Mouse (Mus musculus) forebrain, embryonic 12.5 days (tissue): ENCODE results near the gene Zfhx3. TPM values are rescaled to one million over a fixed set of nuclear protein-coding genes. Genes with fewer than 3 reads are reported as not detected.

Experiments
- ATAC-seq: fragments of 200-750 bp; cut with Nextera tagmentation; 2 replicates; pipeline ENCODE4 v1.8.0; 2017; ENCODE audit warnings: moderate TSS enrichment; ENCODE audit not compliant: low FRiP score
- H3K27ac ChIP-seq: fragments of 300-500 bp; sonication (generic); 2 replicates; pipeline ENCODE4 v1.5.1; 2016; ENCODE audit warnings: mild to moderate bottlenecking
- H3K27me3 ChIP-seq: fragments of 300-500 bp; sonication (generic); 2 replicates; pipeline ENCODE4 v1.6.1; 2016; ENCODE audit warnings: mild to moderate bottlenecking
- H3K36me3 ChIP-seq: fragments of 300-500 bp; sonication (generic); replicated peaks from 2 replicates; pipeline ENCODE4 v1.6.1; 2016; ENCODE audit warnings: mild to moderate bottlenecking
- H3K4me1 ChIP-seq: fragments of 300-500 bp; sonication (generic); 2 replicates; pipeline ENCODE4 v1.6.1; 2016
- H3K4me2 ChIP-seq: fragments of 300-500 bp; sonication (generic); 2 replicates; pipeline ENCODE4 v1.6.1; 2016; ENCODE audit warnings: mild to moderate bottlenecking, moderate library complexity
- H3K4me3 ChIP-seq: fragments of 300-500 bp; sonication (generic); replicated peaks from 2 replicates; pipeline ENCODE4 v1.5.1; 2016; ENCODE audit warnings: mild to moderate bottlenecking
- H3K9ac ChIP-seq: fragments of 300-500 bp; sonication (generic); 2 replicates; pipeline ENCODE4 v1.6.1; 2016; ENCODE audit warnings: mild to moderate bottlenecking
- H3K9me3 ChIP-seq: fragments of 300-500 bp; sonication (generic); 2 replicates; pipeline ENCODE4 v1.6.1; 2016
- WGBS: fragments of 180-500 bp; shearing (Covaris S2); methylation state at CpG from one replicate; pipeline ENCODE4 v1.1.7; 2016; 5-methylcytosine and 5-hydroxymethylcytosine counted together
- polyA plus RNA-seq: library from polyadenylated mRNA; unstranded; fragments of >200 nt; fragmentation: Nextera tagmentation; extraction: Ambion mirVana; gene quantifications from 2 replicates; pipeline ENCODE4 v1.2.1, GENCODE M21; 2016

Gene Zfhx3
- polyA plus RNA-seq, 1 experiment from 2014 or later, result 30.5 TPM

DNA sequence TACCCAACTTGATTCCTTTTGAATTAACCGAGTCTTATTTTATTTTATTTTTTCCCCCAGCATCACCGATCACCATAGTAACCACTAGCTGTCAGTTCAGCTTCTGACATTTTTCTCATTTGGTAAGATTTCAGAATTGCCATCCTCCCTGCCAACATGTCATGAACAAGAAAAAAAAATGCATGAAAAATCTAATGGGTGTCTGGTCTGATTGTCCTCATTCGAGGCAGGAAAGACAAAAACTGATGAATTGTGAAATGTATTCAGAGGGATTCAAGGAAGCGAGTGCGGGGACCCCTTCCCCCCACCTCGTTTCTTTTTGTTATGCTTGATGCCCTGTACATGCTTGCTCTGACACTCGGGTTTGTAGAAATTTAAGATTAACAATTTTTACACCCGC is 15.1 kb downstream of the Zfhx3 start:
- Histone ChIP-seq H3K9me3 (no peaks in the 10 kb centered on the region), H3K36me3 (no peaks in the 10 kb centered on the region), H3K4me2 (no peak overlapping the region), H3K27ac (no peak overlapping the region), H3K27me3 (peaks cover 12% of the 10 kb centered on the region), H3K4me3 (no peak overlapping the region), H3K4me1 (peaks cover 24% of the 10 kb centered on the region), H3K9ac (no peak overlapping the region)
- 58% methylated on average over 8 of the region's 8 CpGs for WGBS
- no peak for ATAC-seq

DNA sequence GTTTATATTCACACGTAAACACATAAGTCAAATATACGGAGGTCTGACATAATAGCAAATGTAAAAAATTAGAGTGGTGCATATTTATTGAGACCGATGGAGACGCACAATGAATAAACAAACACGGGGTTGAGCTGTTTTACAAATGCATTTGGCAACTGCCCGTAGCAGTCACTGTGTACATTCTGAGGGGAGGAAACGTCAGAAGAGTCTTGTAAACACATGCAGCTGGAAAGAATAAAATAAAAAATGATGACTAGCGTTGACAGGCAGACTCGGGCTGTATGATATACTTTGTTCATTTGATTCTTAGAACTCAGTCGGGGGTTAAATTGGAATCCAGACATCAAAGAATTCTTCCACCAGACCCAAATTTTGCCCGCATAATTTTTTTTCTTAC is 18.0 kb downstream of the Zfhx3 start:
- ATAC-seq, result no peak
- Histone ChIP-seq H3K36me3 (no peaks in the 10 kb centered on the region), H3K4me1 (peaks cover 18% of the 10 kb centered on the region), H3K4me2 (no peak overlapping the region), H3K9ac (no peak overlapping the region), H3K27me3 (peaks cover 2% of the 10 kb centered on the region; the same call in 1 of the 2 replicates), H3K4me3 (no peak overlapping the region), H3K9me3 (no peaks in the 10 kb centered on the region), H3K27ac (no peak overlapping the region)
- 68% methylated on average over 11 of the region's 11 CpGs for WGBS

DNA sequence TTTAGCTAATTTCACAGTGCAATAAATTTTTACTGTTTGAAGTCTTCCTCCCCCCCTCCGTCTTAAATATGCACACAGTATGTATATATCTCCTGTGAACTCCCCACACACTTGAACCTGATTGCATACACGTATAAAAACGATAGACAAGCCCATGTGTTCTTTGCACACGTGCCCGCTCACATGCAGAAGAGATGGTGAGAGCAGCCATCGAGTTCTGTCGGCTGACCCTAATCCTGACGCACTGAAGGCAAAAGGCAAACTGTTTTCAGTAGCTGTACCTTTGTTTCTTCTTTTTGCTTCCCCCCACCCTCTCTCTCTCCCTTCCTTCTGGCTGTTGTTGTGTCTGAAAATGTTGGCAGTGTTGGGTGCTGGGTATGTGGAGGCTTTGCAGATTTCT is 18.4 kb downstream of the Zfhx3 start:
- ATAC-seq, result no peak
- WGBS, result 69% methylated on average over 8 of the region's 8 CpGs
- Histone ChIP-seq H3K4me2 (no peak overlapping the region), H3K4me1 (peaks cover 18% of the 10 kb centered on the region), H3K27me3 (no peaks in the 10 kb centered on the region), H3K9ac (no peak overlapping the region), H3K4me3 (no peak overlapping the region), H3K27ac (peak overlapping the region; percentile 9; the same call in 1 of the 2 replicates), H3K36me3 (no peaks in the 10 kb centered on the region), H3K9me3 (no peaks in the 10 kb centered on the region)

DNA sequence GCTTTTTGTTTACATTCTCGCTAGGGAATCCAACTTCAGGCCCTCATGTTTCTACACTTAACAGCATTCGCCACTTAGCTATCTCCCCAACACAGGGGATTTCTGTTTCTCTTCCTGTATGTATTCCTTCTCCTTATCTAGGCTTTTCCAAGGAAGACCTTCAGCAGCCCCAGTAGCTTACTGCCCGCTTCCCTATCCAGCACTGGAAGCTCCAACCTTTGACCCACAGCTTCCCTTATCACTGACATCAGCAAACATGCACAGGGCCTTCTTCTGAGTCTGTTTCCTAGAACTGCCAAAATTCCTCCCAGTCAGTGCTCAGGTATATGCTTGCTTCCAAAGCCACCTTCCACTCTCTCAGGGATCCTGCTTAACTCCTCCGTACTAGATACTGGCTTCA is 29.8 kb downstream of the Zfhx3 start:
- Histone ChIP-seq H3K36me3 (no peaks in the 10 kb centered on the region), H3K9ac (no peak overlapping the region), H3K4me1 (no peaks in the 10 kb centered on the region), H3K27ac (no peak overlapping the region), H3K4me2 (no peak overlapping the region), H3K9me3 (no peaks in the 10 kb centered on the region), H3K27me3 (0 out of 2 replicates have a peak, but pooled peaks cover 4% of the 10 kb centered on the region), H3K4me3 (no peak overlapping the region)
- 88% methylated on average over 4 of the region's 4 CpGs for WGBS
- ATAC-seq, result no peak

DNA sequence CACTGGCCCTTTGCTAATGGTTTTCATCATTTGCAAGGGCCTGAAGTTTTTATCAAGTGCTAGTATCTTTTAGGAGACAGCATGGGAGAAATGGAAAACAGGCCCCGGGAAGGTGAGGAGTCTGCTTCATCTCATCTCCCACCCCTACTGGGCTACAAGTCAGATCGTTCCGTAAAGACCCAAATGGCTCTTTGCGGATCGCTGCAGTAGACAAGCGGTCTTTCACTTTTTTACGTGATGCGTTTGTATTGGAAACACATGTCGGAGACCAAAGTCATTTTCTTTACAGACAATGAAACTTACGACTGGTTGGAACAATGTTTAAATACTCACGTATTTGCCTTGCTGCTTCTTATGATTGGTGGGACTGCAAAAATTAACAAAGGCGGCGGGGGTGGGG is 32.0 kb downstream of the Zfhx3 start:
- H3K27me3 ChIP-seq, result 0 out of 2 replicates have a peak, but pooled peaks cover 4% of the 10 kb centered on the region
- no peaks in the 10 kb centered on the region for H3K9me3 ChIP-seq
- no peak for ATAC-seq
- H3K4me3 ChIP-seq, result no peak overlapping the region
- 78% methylated on average over 13 of the region's 13 CpGs for WGBS
- no peak overlapping the region for H3K27ac ChIP-seq
- no peaks in the 10 kb centered on the region for H3K36me3 ChIP-seq
- H3K4me1 ChIP-seq, result no peaks in the 10 kb centered on the region
- H3K4me2 ChIP-seq, result no peak overlapping the region
- no peak overlapping the region for H3K9ac ChIP-seq

DNA sequence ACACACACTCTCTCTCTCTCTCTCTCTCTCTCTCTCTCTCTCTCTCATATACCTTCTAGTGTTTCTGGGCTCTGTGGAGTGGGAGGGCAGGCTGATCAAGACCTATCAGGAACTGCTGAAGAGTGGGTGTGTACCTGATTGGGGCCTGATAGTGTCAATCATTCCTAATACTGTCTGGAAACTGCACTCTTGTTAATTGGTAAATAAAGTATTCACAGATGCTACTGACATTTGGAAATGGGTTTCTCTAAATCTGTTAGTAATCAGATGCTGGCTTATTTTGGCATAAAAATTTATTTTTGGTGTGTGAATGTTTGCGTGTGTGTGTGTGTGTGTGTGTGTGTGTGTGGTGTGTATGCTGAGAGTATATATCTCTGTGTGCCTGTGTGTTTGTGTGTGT is 35.8 kb downstream of the Zfhx3 start:
- no peak for ATAC-seq
- Histone ChIP-seq H3K4me1 (peaks cover 10% of the 10 kb centered on the region), H3K27me3 (peaks cover 8% of the 10 kb centered on the region; the same call in 1 of the 2 replicates), H3K27ac (no peak overlapping the region), H3K4me3 (no peak overlapping the region), H3K4me2 (no peak overlapping the region), H3K9me3 (no peaks in the 10 kb centered on the region), H3K36me3 (no peaks in the 10 kb centered on the region), H3K9ac (no peak overlapping the region)
- 87% methylated on average over 1 of the region's 1 CpGs for WGBS

DNA sequence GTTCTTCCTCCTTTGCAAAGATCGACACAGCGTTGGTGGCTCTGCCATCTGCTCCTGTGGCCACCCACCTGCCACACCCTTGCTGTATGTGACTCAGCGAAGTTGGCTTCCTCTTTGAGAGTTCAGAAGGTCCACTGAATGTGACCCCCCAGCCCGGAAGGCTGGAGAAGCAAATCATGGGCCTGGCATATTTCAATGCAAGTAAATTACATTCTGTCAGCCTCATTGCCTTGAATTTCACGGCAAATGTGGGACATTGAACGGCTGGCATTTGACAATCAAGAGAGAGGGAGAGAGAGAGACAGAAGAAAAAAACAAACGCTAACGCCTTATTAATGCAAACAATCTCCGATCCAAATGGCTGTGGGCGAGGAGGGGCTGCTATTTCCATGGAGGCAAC is 38.2 kb downstream of the Zfhx3 start:
- Histone ChIP-seq H3K4me1 (peaks cover 10% of the 10 kb centered on the region), H3K27ac (no peak overlapping the region), H3K9ac (no peak overlapping the region), H3K36me3 (no peaks in the 10 kb centered on the region), H3K9me3 (no peaks in the 10 kb centered on the region), H3K4me2 (no peak overlapping the region), H3K27me3 (peaks cover 21% of the 10 kb centered on the region), H3K4me3 (no peak overlapping the region)
- 54% methylated on average over 10 of the region's 10 CpGs for WGBS
- no peak for ATAC-seq

DNA sequence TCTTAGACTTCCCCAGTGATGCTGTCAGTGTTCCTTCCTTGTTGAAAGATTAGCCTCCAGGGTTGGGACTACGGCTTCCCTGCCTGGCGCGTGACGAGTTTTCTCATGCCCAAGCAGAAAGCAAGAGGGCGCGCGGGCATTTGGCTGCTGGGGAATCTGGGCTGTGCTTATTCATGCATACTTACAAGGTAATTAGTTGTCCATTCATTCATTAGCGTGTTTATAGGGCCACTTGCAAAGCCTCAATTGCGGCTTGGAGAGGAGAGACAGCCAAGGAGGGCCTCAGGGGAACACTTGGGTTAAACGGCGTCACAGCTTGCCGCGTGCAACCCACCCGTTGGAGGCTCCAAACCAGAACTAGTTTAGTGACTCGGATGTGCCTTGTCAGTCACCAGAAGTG is 44.2 kb downstream of the Zfhx3 start:
- WGBS, result 30% methylated on average over 15 of the region's 15 CpGs

DNA sequence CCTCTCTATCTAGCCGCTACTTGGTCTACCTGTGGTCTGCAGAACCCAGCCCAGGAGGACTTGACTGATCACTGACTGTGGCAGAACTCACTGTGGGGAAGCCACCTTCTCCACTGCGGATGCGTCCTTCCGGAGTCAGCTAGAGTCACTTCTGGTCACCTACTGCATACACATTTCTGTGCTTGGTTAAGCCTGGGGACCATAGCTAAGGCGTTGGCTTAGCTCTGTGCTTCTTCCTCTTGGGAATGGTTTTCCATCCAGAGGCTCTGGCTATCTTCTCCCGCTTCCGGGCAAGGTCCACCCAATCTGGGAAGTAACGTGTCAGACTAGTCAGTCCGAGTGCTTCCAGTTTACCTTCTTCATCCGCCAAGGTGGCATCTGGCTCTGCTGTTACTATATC is 56.4 kb downstream of the Zfhx3 start:
- Histone ChIP-seq H3K4me3 (no peak overlapping the region), H3K9me3 (no peaks in the 10 kb centered on the region), H3K4me2 (no peak overlapping the region), H3K27me3 (no peaks in the 10 kb centered on the region), H3K36me3 (no peaks in the 10 kb centered on the region), H3K27ac (no peak overlapping the region), H3K9ac (no peak overlapping the region), H3K4me1 (0 out of 2 replicates have a peak, but pooled peaks cover 3% of the 10 kb centered on the region)
- 93% methylated on average over 10 of the region's 10 CpGs for WGBS
- ATAC-seq, result no peak

More for the DNA sequence above, 44.2 kb downstream of the Zfhx3 start:
- ATAC-seq, result peak; percentile 84
- Histone ChIP-seq H3K4me1 (peaks cover 9% of the 10 kb centered on the region; the same call in 1 of the 2 replicates), H3K4me3 (no peak overlapping the region), H3K27me3 (peaks cover 33% of the 10 kb centered on the region), H3K27ac (no peak overlapping the region), H3K36me3 (no peaks in the 10 kb centered on the region), H3K9ac (no peak overlapping the region), H3K4me2 (0 out of 2 replicates have a peak overlapping the region, but pooled peaks have one; percentile 24), H3K9me3 (no peaks in the 10 kb centered on the region)

DNA sequence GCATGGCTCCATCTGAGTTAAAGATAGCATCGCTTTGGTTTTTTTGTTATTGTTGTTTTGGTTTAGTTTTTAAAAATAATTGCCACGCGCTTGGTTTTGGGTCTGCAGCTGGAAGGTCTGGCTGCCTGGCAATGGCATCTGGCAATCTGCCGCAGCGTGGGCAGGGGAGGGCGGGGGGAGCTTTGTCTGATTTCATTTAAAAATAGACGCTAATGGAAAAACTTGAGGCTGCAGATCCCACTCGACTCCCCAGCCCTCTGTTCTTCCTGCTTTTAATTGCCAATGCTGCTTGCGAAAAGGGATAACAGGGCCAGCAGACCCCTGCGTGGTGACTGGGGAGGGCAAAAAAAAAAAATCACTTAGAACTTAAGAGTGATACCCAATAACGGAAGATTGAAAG is 69.1 kb downstream of the Zfhx3 start:
- 70% methylated on average over 11 of the region's 11 CpGs for WGBS
- H3K27ac ChIP-seq, result no peak overlapping the region
- no peaks in the 10 kb centered on the region for H3K36me3 ChIP-seq
- ATAC-seq, result no peak
- no peaks in the 10 kb centered on the region for H3K4me1 ChIP-seq
- no peak overlapping the region for H3K4me3 ChIP-seq
- H3K27me3 ChIP-seq, result no peaks in the 10 kb centered on the region
- H3K9me3 ChIP-seq, result no peaks in the 10 kb centered on the region
- no peak overlapping the region for H3K9ac ChIP-seq
- H3K4me2 ChIP-seq, result no peak overlapping the region

DNA sequence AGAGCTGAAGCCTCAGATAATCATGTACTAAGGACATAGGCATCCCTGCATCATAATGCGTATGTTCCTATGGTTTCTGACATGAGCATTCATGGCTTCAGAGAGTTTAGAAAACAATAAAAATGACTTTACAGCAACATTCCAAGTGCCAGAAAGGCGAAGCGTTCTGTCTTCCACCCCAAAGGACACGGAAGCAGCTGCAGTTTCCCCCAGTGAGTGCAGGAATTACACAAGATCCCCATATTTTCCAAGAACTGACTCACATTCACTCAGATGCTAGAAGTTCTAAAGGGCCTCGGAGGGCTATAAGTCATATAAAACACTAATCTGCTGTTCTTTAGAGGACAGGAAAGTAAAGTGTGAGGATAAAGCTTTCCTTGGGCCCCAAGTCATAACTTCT is 75.3 kb downstream of the Zfhx3 start:
- ATAC-seq, result no peak
- no peaks in the 10 kb centered on the region for H3K4me1 ChIP-seq
- no peaks in the 10 kb centered on the region for H3K36me3 ChIP-seq
- 93% methylated on average over 5 of the region's 5 CpGs for WGBS
- no peaks in the 10 kb centered on the region for H3K9me3 ChIP-seq
- H3K27me3 ChIP-seq, result 0 out of 2 replicates have a peak, but pooled peaks cover 7% of the 10 kb centered on the region
- no peak overlapping the region for H3K4me2 ChIP-seq
- no peak overlapping the region for H3K27ac ChIP-seq
- H3K9ac ChIP-seq, result no peak overlapping the region
- no peak overlapping the region for H3K4me3 ChIP-seq

DNA sequence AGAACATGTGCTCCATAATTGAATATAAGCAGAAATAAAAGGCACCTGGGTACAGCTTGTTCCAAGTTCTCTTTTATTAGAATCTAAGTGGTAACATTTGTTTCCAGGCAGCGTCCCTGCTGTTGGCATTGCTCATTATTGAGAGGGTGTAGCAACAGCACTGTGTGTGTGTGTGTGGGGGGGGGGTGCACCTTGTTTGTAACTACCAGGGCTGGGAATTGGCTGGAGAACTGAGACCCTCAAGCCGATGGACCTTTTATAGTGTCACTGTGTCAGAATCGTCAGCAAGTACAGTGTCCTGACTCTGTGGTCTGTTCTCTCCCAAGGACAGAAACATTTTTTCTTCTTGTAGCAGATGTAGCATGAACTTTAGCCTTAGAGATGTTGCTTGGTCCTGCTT is 77.2 kb downstream of the Zfhx3 start:
- ATAC-seq, result no peak
- H3K9me3 ChIP-seq, result no peaks in the 10 kb centered on the region
- H3K27me3 ChIP-seq, result 0 out of 2 replicates have a peak, but pooled peaks cover 7% of the 10 kb centered on the region
- no peak overlapping the region for H3K9ac ChIP-seq
- H3K4me2 ChIP-seq, result no peak overlapping the region
- no peak overlapping the region for H3K27ac ChIP-seq
- no peaks in the 10 kb centered on the region for H3K36me3 ChIP-seq
- 73% methylated on average over 3 of the region's 3 CpGs for WGBS
- H3K4me3 ChIP-seq, result no peak overlapping the region
- no peaks in the 10 kb centered on the region for H3K4me1 ChIP-seq

DNA sequence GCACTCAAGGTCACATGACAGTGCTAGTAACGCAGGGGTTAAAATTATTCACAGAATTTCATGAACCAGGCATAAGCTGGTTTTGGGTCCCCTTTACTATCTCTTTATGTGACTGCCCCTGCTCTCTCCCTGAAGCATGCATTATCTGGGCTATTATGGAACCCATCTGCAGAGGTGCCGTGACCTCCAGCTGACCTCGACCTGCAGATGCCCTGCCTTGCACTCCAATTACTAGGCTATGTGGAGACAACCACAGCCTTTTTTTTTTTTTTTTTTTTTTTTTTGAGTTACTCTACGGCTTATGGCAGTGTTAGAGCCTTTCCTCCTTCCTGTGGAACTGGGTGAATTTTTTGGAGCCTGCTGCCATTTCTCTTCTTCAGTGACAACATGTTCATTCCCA is 80.0 kb downstream of the Zfhx3 start:
- Histone ChIP-seq H3K4me2 (no peak overlapping the region), H3K27me3 (peaks cover 6% of the 10 kb centered on the region; the same call in 1 of the 2 replicates), H3K36me3 (no peaks in the 10 kb centered on the region), H3K4me3 (no peak overlapping the region), H3K9me3 (0 out of 2 replicates have a peak, but pooled peaks cover 4% of the 10 kb centered on the region), H3K4me1 (peaks cover 2% of the 10 kb centered on the region; the same call in 1 of the 2 replicates), H3K27ac (no peak overlapping the region), H3K9ac (no peak overlapping the region)
- no peak for ATAC-seq
- WGBS, result 78% methylated on average over 4 of the region's 4 CpGs
